Mouse (Mus musculus): ENCODE results near the gene Galnt18.

The Galnt18 gene

GRCm38 (mm10) chr7:111636503-111636902 is 143.3 kb downstream of the Galnt18 start:
- DNase-seq = no peak

- peak; percentile 24 to 45 for DNase-seq
Measured at GRCm38 (mm10) chr7:111631265-111631664, 148.5 kb downstream of the Galnt18 start.

- no peak for DNase-seq
Measured at GRCm38 (mm10) chr7:111626232-111626631, 153.5 kb downstream of the Galnt18 start.

GRCm38 (mm10) chr7:111625736-111626135 is 154.0 kb downstream of the Galnt18 start:
- DNase-seq = no peak

GRCm38 (mm10) chr7:111616231-111616937 is 163.4 kb downstream of the Galnt18 start:
- peak; percentile 68 to 69 for DNase-seq

GRCm38 (mm10) chr7:111614471-111614870 is 165.3 kb downstream of the Galnt18 start:
- DNase-seq = peak; percentile 33 to 34

GRCm38 (mm10) chr7:111607476-111607875 is 172.3 kb downstream of the Galnt18 start:
- no peak for DNase-seq

- DNase-seq = no peak
Measured at GRCm38 (mm10) chr7:111606091-111606490, 173.7 kb downstream of the Galnt18 start.

- no peak for DNase-seq
Measured at GRCm38 (mm10) chr7:111605663-111606062, 174.1 kb downstream of the Galnt18 start.

GRCm38 (mm10) chr7:111604578-111605208 is 175.1 kb downstream of the Galnt18 start:
- DNase-seq = no peak

- DNase-seq = no peak
Measured at GRCm38 (mm10) chr7:111603186-111603585, 176.6 kb downstream of the Galnt18 start.

GRCm38 (mm10) chr7:111601339-111602067 is 178.3 kb downstream of the Galnt18 start:
- no peak for DNase-seq

- no peak for DNase-seq
Measured at GRCm38 (mm10) chr7:111600756-111601155, 179.0 kb downstream of the Galnt18 start.

- DNase-seq = no peak
Measured at GRCm38 (mm10) chr7:111593680-111594079, 186.1 kb downstream of the Galnt18 start.

GRCm38 (mm10) chr7:111589506-111590125 is 190.2 kb downstream of the Galnt18 start:
- no peak for DNase-seq

GRCm38 (mm10) chr7:111588291-111588781 is 191.4 kb downstream of the Galnt18 start:
- DNase-seq = no peak

- DNase-seq = no peak
Measured at GRCm38 (mm10) chr7:111580547-111580946, 199.2 kb downstream of the Galnt18 start.

- DNase-seq = no peak
Measured at GRCm38 (mm10) chr7:111575096-111575495, 204.7 kb downstream of the Galnt18 start.

- no peak for DNase-seq
Measured at GRCm38 (mm10) chr7:111572336-111572735, 207.4 kb downstream of the Galnt18 start.

- peak; percentile 24 to 48 for DNase-seq
Measured at GRCm38 (mm10) chr7:111566838-111567237, 212.9 kb downstream of the Galnt18 start.

GRCm38 (mm10) chr7:111563316-111564110 is 216.3 kb downstream of the Galnt18 start:
- DNase-seq = peak in 1 of 2 experiments; percentile 33

GRCm38 (mm10) chr7:111560097-111560496 is 219.7 kb downstream of the Galnt18 start:
- no peak for DNase-seq

All from kidney, adult 8-10 months (tissue).